Mouse (Mus musculus): Measurements from ENCODE around the gene Ghdc. TPM values are rescaled to one million over a fixed set of nuclear protein-coding genes. Genes with fewer than 3 reads are reported as not detected.
"Not testable (repeated sequence)": the region's sequence is repeated elsewhere in the genome, so short reads cannot be mapped to it uniquely, and the experiment has no call there.

The Ghdc gene
- polyA plus RNA-seq, 1 experiment from 2014 or later: 8.4 TPM

DNA sequence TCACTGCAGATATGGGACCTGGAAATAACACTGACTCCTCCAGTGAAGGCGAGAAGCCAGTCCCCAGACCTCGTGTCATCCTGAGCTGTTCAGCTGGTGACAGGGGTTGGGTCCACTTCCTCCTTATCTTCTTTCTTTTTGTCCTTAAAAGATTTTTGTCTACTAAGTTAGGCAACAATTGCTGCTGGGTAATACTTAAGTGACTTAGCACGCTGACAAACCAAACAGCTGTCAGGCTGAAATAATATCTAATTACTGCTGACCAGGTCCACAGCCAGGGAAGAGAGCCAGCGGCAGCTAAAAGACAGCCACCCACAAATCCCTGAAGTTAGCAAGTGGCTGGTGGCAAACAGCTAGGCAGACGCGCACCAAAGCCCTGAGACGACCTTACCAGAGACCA, 34.8 kb upstream of the Ghdc start:
- H3K4me1 ChIP-seq (replicated peaks): no peaks in the 10 kb centered on the region
- WGBS: 85% methylated on average over 7 of the region's 7 CpGs

DNA sequence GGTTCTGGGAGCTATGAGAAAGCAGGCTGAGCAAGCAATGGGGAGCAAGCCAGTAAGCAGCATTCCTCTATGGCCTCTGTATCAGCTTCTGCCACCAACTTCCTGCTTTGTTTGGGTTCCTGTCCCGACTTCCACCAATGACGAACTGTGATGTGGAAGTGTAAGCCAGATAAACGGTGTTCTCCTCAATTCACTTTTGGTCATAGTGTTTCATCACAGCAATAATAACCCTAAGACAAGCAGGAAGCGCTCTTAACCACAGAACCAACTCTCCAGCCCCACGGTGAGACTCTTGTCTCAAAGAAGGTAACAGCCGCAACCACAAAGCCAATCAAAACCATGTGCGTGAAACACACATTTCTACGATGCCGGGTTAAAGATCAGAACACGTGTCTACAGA, 33.7 kb upstream of the Ghdc start:
- peaks cover 37% of the 10 kb centered on the region for H3K36me3 ChIP-seq
- no peak overlapping the region for H3K4me2 ChIP-seq
- no peak overlapping the region for H3K9ac ChIP-seq
- ATAC-seq (ENCODE audit: low FRiP score, low read depth): no peak
- H3K9me3 ChIP-seq: no peaks in the 10 kb centered on the region
- no peaks in the 10 kb centered on the region for H3K4me1 ChIP-seq (replicated peaks)
- no peak overlapping the region for H3K27ac ChIP-seq (replicated peaks)
- WGBS: 95% methylated on average over 10 of the region's 10 CpGs
- H3K4me3 ChIP-seq: no peak overlapping the region
- H3K27me3 ChIP-seq: no peaks in the 10 kb centered on the region

More for the DNA sequence above, 34.8 kb upstream of the Ghdc start:
- no peak overlapping the region for H3K9ac ChIP-seq
- ATAC-seq (ENCODE audit: low FRiP score, low read depth): no peak
- H3K4me3 ChIP-seq: no peak overlapping the region
- H3K4me2 ChIP-seq: no peak overlapping the region
- no peaks in the 10 kb centered on the region for H3K27me3 ChIP-seq
- peaks cover 37% of the 10 kb centered on the region for H3K36me3 ChIP-seq
- H3K9me3 ChIP-seq: no peaks in the 10 kb centered on the region
- H3K27ac ChIP-seq (replicated peaks): no peak overlapping the region

DNA sequence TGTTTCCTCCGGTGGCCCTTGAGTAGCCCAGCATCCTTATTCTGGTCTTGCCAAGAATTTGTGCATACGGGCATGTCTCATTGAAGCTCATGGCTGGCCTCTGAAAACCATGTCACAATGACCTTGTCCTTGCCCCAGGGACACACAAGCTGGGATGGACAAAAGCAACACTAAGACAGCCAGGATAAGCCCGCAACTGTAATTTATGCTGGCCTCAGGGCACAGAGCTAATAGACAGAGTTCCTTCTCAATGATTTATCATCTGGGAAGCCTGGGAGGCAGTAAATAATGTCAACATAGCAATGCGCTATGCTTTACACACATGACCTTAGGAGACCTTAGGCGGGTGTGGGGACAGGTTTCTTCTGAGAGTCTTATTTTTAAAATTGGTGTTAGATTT, 28.7 kb upstream of the Ghdc start:
- no peak for ATAC-seq (ENCODE audit: low FRiP score, low read depth)
- H3K36me3 ChIP-seq: peaks cover 43% of the 10 kb centered on the region
- 59% methylated on average over 5 of the region's 5 CpGs for WGBS

DNA sequence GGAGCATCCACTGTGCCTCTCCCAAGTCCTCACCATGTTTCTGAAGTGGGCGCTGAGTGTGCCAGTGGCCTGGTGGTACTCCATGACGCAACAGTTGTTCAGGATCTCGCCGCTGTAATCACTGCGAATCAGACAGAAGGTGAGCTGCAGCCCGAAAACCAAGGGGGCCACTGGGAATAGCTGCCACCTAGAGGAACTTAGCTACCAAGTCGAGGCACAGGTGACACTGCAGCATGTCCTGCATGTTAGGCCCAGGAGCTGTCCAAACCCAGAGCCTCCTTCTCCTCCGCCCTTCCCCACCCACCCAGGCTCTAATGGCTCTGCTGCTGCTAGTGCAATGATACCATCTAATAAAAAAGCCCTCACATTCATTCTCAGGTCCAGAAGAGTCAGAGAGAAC, 25.8 kb upstream of the Ghdc start:
- Histone ChIP-seq H3K27ac (replicated peaks) (no peak overlapping the region), H3K9me3 (no peaks in the 10 kb centered on the region), H3K27me3 (no peaks in the 10 kb centered on the region), H3K4me3 (no peak overlapping the region), H3K36me3 (peaks cover 19% of the 10 kb centered on the region), H3K4me2 (no peak overlapping the region), H3K9ac (no peak overlapping the region), H3K4me1 (replicated peaks) (no peaks in the 10 kb centered on the region)
- WGBS: 74% methylated on average over 8 of the region's 8 CpGs
- no peak for ATAC-seq (ENCODE audit: low FRiP score, low read depth)

More for the DNA sequence above, 28.7 kb upstream of the Ghdc start:
- H3K4me3 ChIP-seq: no peak overlapping the region
- H3K9me3 ChIP-seq: no peaks in the 10 kb centered on the region
- H3K4me2 ChIP-seq: no peak overlapping the region
- no peaks in the 10 kb centered on the region for H3K27me3 ChIP-seq
- no peak overlapping the region for H3K9ac ChIP-seq
- no peak overlapping the region for H3K27ac ChIP-seq (replicated peaks)
- no peaks in the 10 kb centered on the region for H3K4me1 ChIP-seq (replicated peaks)

GRCm38 (mm10) chr11:100795386-100795785, 24.6 kb upstream of the Ghdc start:
- Histone ChIP-seq H3K4me1 (replicated peaks) (no peaks in the 10 kb centered on the region), H3K36me3 (peaks cover 10% of the 10 kb centered on the region; the same call in 1 of the 2 replicates), H3K4me3 (no peak overlapping the region), H3K27ac (replicated peaks) (no peak overlapping the region), H3K27me3 (no peaks in the 10 kb centered on the region), H3K9ac (no peak overlapping the region), H3K4me2 (no peak overlapping the region), H3K9me3 (no peaks in the 10 kb centered on the region)
- no peak for ATAC-seq (ENCODE audit: low FRiP score, low read depth)
- 93% methylated on average over 2 of the region's 2 CpGs for WGBS

- no peak overlapping the region for H3K27ac ChIP-seq (replicated peaks)
- peaks cover 32% of the 10 kb centered on the region for H3K36me3 ChIP-seq
- H3K27me3 ChIP-seq: no peaks in the 10 kb centered on the region
- no peak for ATAC-seq (ENCODE audit: low FRiP score, low read depth)
- no peak overlapping the region for H3K4me2 ChIP-seq
- WGBS: 95% methylated on average over 2 of the region's 2 CpGs
- no peak overlapping the region for H3K4me3 ChIP-seq
- H3K9ac ChIP-seq: no peak overlapping the region
- H3K4me1 ChIP-seq (replicated peaks): no peaks in the 10 kb centered on the region
- no peaks in the 10 kb centered on the region for H3K9me3 ChIP-seq
These were observed 20.8 kb upstream of the Ghdc start for GRCm38 (mm10) chr11:100791457-100792049.

DNA sequence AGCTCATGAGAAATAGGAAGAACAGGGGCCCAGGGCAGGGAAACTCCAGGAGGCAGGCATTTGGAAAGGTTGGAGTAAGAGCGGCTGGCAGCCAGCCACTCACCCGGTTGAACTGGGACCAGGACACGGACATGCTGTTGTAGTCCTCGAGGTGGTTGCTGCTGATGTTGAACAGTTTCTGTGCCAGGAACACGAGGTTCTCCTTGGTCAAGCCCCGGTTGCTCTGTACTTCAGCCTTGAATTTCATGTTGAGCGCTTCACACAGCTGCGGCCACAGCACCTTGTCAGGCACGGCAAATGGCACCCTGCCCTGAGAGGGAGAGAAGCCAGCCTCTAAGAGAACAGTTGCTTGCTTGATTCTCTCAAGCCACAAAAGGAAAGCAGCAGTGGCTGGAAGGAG, 19.9 kb upstream of the Ghdc start:
- not testable (repeated sequence) for H3K9ac ChIP-seq; H3K9me3 ChIP-seq; H3K4me2 ChIP-seq; H3K27me3 ChIP-seq; H3K4me3 ChIP-seq; ATAC-seq (ENCODE audit: low FRiP score, low read depth); H3K27ac ChIP-seq (replicated peaks); H3K4me1 ChIP-seq (replicated peaks)
- H3K36me3 ChIP-seq: peaks cover 27% of the 10 kb centered on the region
- 81% methylated on average over 9 of the region's 9 CpGs for WGBS

- H3K4me3 ChIP-seq: no peak overlapping the region
- no peak overlapping the region for H3K4me2 ChIP-seq
- no peaks in the 10 kb centered on the region for H3K4me1 ChIP-seq (replicated peaks)
- whole genome bisulfite sequencing: 86% methylated on average over 3 of the region's 3 CpGs
- H3K27me3 ChIP-seq: no peaks in the 10 kb centered on the region
- peaks cover 25% of the 10 kb centered on the region for H3K36me3 ChIP-seq
- H3K27ac ChIP-seq (replicated peaks): no peak overlapping the region
- no peaks in the 10 kb centered on the region for H3K9me3 ChIP-seq
- no peak for ATAC-seq (ENCODE audit: low FRiP score, low read depth)
- no peak overlapping the region for H3K9ac ChIP-seq
These were observed 18.9 kb upstream of the Ghdc start for GRCm38 (mm10) chr11:100789702-100790101.

- Histone ChIP-seq H3K27ac (replicated peaks) (no peak overlapping the region), H3K4me3 (no peak overlapping the region), H3K27me3 (no peaks in the 10 kb centered on the region), H3K9me3 (no peaks in the 10 kb centered on the region), H3K4me2 (no peak overlapping the region), H3K4me1 (replicated peaks) (no peaks in the 10 kb centered on the region), H3K9ac (no peak overlapping the region), H3K36me3 (peaks cover 57% of the 10 kb centered on the region)
- WGBS: 82% methylated on average over 2 of the region's 2 CpGs
- no peak for ATAC-seq (ENCODE audit: low FRiP score, low read depth)
These were observed 15.0 kb upstream of the Ghdc start for GRCm38 (mm10) chr11:100785774-100786173.

DNA sequence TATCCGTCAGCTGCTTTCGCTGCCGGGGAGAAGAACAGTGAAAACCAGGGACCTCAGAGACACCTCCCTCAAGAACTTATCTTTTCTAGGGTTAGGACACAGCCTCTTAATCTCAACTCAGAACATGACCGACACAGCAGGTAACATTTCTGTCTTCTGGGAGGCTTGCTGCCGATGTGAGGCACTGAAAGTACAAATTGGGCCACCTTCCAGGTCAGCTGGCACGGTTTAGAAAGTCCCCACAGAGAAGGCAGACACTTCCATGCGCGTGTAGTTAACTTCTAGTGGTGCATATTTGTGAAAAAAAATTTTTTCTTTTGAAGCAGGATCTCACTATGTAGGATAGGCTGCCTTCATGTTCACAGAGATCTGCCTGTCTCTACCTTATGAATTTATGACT, 13.5 kb upstream of the Ghdc start:
- no peak for ATAC-seq (ENCODE audit: low FRiP score, low read depth)
- Histone ChIP-seq H3K36me3 (peaks cover 59% of the 10 kb centered on the region), H3K27me3 (no peaks in the 10 kb centered on the region), H3K9me3 (no peaks in the 10 kb centered on the region), H3K4me3 (no peak overlapping the region), H3K4me1 (replicated peaks) (no peaks in the 10 kb centered on the region), H3K27ac (replicated peaks) (no peak overlapping the region), H3K9ac (no peak overlapping the region), H3K4me2 (no peak overlapping the region)
- WGBS: 83% methylated on average over 8 of the region's 8 CpGs

GRCm38 (mm10) chr11:100782568-100782967, 11.8 kb upstream of the Ghdc start:
- Histone ChIP-seq H3K27ac (replicated peaks) (no peak overlapping the region), H3K4me1 (replicated peaks) (no peaks in the 10 kb centered on the region), H3K4me2 (no peak overlapping the region), H3K36me3 (peaks cover 53% of the 10 kb centered on the region), H3K9ac (no peak overlapping the region), H3K27me3 (no peaks in the 10 kb centered on the region), H3K9me3 (no peaks in the 10 kb centered on the region), H3K4me3 (no peak overlapping the region)
- no peak for ATAC-seq (ENCODE audit: low FRiP score, low read depth)
- 88% methylated on average over 13 of the region's 13 CpGs for WGBS

DNA sequence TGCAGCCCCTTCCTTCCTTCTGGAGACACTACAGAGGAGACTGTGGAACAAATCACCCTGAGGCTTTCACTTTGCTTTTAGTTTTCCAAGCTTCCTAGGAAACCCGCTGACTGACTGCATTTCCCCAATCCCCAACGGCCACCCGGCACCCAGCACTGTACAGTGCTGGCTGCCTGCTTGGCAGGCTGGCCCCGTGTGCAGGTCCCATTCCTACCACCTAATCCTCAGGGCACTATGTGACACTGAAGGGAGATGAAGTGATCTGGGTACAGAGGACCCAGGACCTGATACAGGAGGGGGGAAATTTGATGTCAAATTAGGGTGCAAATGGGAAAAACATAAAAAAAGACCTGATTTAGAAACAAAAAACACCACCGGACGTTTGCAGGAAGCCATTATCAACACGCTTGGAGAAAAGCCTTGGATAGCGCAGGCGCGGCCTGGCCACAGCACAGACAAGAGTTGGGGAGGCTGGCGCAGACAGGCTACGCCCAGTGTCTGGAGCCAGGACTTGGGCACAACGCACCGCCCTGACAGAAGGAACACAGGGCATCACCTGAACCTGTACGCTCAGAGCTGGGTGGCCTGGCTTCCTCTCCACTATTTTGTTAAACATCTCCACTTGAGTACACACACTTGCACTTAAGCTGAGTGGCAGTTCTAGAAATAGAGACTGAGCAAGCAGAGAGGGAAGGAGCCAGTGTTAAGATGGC, 11.2 kb upstream of the Ghdc start:
- H3K9ac ChIP-seq: no peak overlapping the region
- H3K27me3 ChIP-seq: no peaks in the 10 kb centered on the region
- no peaks in the 10 kb centered on the region for H3K4me1 ChIP-seq (replicated peaks)
- H3K36me3 ChIP-seq: peaks cover 46% of the 10 kb centered on the region
- 90% methylated on average over 15 of the region's 15 CpGs for WGBS
- no peaks in the 10 kb centered on the region for H3K9me3 ChIP-seq
- no peak for ATAC-seq (ENCODE audit: low FRiP score, low read depth)
- H3K4me2 ChIP-seq: no peak overlapping the region
- no peak overlapping the region for H3K27ac ChIP-seq (replicated peaks)
- H3K4me3 ChIP-seq: no peak overlapping the region

GRCm38 (mm10) chr11:100780247-100780646, 9.5 kb upstream of the Ghdc start:
- no peak overlapping the region for H3K9ac ChIP-seq
- H3K9me3 ChIP-seq: no peaks in the 10 kb centered on the region
- H3K27ac ChIP-seq (replicated peaks): no peak overlapping the region
- H3K27me3 ChIP-seq: no peaks in the 10 kb centered on the region
- no peak overlapping the region for H3K4me3 ChIP-seq
- H3K4me1 ChIP-seq (replicated peaks): no peaks in the 10 kb centered on the region
- no peak overlapping the region for H3K4me2 ChIP-seq
- no peak for ATAC-seq (ENCODE audit: low FRiP score, low read depth)
- peaks cover 42% of the 10 kb centered on the region for H3K36me3 ChIP-seq
- 82% methylated on average over 8 of the region's 8 CpGs for WGBS

Data from hindbrain, embryonic 15.5 days (tissue).